Mouse (Mus musculus) lung, adult 18-20 months (tissue): ENCODE measurements around the gene Eef1g.

ENCODE experiments used
- DNase-seq, 2 experiments: peaks; one replicate each; pipeline ENCODE4 v3.0.0; 2022; ENCODE audit warnings: mixed read lengths in 2 of 2

The Eef1g gene

DNA sequence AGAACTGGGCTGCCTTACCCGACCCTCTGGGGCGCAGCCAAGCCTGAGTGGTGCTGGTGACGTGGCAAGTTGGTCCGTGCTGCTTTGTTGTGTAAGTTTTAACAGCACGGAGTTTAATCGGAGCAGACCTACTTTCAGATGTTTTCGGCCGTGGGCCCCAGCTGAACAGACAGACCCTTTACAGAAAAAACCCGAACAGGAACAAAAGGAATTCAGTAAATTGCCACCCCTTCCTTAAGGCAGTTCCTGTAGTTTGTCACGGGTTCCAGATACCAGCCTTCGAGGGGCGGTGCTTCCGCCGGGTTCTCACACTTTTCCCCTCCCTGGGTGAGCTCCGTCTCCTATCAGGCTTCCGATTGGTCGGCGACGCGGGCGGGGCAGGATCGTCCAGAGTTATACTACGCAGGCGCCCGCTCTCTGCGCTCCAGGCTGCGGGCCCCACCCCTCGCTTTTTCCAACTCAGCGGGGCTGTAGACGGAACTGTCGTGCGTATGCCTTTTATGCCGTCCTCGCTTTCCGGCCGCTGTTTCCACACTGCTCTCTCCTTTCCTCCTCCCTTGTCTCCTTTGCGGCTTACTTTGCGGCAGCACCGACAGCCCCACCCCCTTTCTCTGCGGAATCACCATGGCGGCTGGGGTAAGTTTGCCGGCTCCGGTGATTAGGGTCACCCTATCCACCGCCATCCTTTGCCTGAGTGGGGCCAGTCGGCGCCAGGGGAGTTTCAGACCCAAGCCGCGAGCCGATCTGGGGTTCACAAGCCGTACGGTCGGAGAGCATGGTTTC, at the start of gene Eef1g:
TSS of gene Eef1g (plus strand) at position 452 of the 783 bp plus-strand sequence.
- peak; percentile 100 for DNase-seq

DNA sequence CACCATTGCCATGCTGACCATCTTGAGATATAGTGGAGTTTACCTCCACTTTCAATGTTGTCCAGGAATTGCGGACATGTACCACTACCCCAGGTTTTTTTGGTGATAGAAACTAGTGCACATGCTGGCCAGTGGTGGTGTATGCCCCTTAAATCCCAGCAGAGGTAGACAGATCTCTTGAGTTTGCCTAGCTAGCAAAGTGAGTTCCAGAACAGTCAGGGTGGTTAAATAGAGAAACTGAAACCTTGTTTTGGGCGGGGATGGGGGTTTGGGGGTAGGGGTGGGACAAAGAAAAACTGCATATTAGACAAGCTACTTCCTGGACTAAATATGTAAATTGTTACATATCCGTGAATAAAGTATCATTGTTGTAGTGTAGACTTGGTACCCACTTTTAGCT, 47.8 kb upstream of the Eef1g start:
- no peak for DNase-seq

DNA sequence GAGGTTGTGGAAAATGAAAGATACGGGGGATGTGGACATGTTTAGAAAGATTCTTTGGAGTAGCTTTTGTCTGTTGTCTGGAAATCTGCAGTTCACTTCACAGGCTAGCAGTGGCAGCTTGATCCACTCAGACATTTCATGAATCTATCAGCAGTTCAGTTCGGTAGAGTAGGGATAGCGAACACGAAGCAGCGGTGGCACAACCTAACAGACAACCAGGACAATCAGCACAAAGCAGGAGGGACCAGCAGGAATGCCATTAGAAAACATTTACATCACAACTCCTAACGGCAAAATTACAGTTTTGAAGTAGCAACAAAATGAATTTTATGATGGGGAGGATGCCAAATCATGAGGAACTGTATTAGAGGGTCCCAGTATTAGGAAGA, 47.2 kb upstream of the Eef1g start:
- no peak for DNase-seq

DNA sequence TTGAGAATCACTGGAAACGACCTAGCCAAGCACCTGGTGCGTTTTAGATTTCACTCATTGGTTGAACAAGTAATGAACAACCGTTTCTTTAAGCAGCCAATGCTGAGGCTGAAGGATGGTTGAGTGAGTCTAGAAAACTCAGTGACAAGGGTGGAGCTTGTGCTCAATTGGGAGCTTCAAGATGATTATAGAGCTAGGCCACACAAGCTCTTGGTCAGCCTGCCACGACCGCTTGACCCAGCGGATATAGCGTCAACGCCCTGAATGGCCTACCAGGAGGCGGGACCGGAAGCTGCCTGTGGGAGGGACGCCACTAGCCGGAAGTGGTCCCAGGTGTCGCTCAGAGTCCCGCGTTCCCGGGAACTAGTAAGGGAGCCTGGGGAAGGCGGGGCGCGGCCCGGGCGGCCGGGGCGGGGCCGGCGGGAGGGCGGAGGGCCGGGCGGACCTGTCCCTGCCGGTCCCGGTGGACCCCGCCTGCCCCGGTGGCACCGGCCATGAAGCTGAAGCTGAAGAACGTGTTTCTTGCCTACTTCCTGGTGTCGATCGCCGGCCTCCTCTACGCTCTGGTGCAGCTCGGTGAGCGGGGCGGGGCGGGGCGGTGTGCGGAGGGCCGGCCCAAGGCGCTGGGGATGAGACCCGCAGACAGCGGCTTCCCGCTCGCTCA, 46.6 kb upstream of the Eef1g start, which contains the start of gene B3gat3:
TSS of gene B3gat3 (plus strand) at position 302 of the 664 bp plus-strand sequence.
- peak; percentile 96 to 98 for DNase-seq

DNA sequence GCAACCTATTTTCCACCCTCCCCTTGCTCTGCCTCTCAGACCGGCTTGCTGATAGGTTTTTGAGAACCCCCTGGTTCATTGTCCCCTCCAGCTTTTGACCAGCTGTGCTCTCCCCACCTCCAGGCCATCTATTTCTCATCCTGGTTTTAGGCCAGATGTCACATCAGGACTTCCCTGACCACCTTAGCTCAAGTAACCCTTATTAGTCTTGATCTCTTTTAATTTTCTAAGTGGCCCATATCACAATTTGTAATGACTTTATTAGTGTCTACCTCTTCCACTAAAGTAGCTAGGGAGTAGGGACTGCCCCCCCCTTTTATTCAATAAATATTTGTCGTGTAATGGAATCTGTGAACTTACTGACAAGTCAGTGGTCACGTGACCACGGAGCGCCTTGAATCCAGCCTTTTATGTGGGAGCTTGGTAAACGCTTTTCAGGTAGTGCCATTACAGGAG, 46.0 kb upstream of the Eef1g start:
- DNase-seq = peak in 1 of 2 experiments; percentile 51

DNA sequence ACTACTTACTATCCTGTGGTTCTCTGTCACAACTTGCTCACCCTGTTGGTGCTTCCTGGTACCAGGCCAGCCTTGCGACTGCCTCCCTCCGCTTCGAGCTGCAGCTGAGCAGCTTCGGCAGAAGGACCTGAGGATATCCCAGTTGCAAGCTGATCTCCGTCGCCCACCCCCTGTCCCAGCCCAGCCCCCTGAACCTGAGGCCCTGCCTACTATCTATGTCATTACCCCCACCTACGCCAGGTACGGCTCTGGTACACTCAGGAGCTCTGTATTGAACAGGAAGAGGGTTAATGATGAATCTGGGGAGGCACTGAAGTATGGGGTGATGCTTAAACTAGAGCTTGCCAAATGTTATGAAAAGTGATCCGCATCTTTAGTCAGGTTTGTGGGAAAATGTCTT, 45.1 kb upstream of the Eef1g start:
- DNase-seq = no peak

DNA sequence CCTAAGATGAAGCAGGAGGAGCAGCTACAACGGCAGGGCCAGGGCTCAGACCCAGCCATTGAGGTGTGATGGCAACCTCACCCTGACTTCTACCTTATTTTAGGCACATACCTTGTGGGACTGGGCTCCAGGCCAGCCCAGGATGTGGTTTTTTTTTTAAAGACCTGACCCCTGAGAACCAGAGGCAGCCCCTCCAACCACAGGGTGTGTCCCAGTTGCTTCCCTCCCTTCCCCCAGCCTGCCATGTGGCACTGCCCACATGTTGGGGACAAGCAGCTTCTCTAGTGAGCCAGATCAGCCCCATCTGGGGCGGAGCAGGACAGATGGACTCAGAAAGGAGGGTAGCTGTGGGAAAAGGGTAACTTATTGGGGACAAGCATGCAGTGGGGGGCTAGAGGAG, 40.1 kb upstream of the Eef1g start:
- no peak for DNase-seq

DNA sequence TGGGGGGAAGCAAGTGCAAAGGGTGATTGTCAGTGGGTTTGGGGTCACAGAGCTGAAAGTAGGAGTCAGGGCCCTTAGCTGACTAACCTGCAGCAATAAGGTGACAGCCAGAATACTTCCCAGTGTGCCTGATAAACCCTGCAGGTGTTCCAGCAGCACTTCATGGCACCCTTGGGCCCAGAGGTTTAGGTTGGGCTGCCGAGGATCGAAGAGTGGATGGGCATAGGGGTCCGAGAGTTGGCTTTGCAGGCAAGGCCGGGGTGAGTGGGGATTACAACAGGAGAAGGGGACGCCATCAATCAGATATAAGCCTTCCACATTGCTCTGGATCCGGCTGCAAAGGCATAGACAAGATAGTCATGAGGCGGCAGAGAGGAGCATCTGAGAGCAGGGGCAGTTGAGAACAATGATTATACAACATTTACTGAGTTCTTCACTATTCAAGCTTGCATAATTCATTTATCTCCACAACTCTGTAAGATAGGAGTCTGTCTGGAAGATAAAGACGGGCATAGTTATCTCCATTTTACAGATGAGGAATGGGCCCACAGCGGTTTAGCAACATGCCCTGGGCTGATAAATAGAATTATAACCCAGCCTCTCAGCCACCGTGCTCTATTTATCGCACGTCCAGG, 38.8 kb upstream of the Eef1g start:
- DNase-seq = no peak

DNA sequence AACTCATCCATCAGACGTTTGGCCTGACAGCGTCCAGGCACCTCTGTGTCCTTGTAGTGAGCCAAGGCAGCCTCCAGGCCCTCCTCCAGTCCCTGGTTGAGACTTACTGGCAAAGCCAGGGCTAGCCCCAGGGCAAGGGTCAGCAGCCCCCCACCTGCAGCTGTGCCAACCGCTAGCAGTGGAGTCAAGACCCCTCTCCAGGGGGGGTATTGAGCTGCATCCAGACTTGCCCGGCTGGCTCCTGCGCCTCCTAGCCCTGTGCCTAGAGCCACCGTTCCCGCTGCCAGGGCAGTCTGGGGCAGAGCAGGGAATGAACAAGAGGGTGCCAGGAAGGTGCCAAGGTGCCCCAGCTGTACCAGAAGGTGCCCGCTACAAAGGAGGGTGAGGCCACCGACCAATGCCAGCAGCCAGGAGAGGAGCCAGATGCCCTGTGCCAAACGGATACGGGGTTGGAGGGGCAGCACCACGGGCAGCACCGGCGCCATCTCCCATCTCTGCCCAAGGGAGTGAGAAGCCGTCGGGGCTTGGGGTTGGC, 38.1 kb upstream of the Eef1g start:
- DNase-seq = no peak

DNA sequence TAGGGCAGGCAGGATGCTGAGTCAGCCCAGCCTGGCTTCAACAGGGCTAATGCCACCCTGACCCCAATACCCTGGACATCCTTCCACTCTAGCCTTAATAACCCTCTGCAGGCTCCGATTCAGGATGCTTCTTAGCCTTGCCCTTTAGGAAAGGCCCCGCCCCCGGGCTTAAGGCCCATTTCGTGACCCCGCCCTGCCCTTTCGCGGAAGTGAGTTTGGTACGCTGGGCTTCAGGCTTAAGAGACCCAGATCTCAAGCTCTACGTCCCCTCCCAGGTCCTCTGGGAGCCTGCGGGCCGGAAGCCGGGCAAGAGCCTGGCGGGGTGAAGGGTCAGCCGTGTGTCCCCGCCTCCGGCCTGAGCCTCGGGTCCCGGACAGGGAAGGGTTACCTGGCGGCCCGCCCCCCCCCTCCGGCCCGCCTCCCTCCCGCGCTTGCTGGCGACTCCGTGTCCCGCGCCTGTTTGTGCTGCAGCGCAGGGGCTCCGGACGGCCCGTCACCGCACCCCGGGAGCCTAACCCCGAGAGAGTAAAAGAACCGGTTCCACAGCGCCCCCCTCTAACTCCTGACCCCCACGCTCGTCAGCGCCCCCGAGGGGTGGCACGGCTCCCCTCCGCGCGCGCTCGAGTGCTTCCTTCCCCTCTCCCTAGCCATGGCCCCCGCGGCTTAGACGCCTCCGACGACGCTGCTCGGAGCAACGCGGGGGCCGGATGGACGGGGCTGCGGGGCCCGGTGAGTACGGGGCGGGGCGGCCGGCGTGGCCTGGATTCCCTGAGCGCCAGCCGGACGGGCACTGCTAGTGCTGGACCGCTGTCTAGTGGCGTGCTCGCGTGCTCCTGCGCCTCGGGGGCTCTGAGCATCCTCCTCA, 37.4 kb upstream of the Eef1g start, which contains the start of the genes Rom1 and Eml3:
TSS of gene Rom1 (minus strand) at position 133 of the 865 bp plus-strand sequence.
TSS of gene Eml3 (plus strand) at position 329 of the 865 bp plus-strand sequence.
- DNase-seq = peak; percentile 94 to 95

DNA sequence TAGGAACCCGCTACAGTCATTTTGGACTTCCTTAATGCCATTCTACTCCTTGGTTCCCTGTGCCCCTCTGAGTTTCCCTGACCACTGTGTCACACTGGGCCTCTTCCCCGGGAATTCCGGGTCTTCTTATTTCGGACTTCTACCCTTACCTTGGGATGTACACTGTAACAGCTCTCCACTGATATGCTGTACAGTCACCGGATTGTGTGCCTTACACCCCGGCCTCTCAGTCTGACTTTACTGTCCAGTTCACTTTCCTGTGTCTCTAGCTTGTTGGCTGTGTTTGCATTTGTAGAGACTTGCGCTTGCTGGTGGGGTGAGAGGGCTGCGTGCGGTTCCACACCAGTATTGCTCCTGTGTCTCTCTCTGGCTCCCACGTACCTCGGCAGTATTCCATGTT, 36.7 kb upstream of the Eef1g start:
- DNase-seq = no peak

DNA sequence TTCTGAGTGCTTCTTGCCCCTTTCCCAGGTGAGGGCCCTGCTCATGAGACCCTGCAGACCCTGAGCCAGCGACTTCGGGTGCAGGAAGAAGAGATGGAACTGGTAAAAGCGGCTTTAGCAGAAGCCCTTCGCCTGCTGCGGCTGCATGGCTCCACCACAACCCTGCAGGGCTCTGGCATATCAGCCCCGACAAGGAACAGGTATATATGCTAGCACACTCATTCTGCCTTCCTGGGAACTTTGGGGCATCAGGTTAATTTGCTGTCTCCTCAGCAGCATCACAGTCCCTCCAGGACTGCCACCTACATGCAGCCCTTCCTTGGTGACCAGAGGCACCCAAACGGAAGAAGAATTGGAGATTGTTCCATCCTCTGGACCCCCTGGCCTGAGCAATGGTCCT, 36.1 kb upstream of the Eef1g start:
- no peak for DNase-seq

DNA sequence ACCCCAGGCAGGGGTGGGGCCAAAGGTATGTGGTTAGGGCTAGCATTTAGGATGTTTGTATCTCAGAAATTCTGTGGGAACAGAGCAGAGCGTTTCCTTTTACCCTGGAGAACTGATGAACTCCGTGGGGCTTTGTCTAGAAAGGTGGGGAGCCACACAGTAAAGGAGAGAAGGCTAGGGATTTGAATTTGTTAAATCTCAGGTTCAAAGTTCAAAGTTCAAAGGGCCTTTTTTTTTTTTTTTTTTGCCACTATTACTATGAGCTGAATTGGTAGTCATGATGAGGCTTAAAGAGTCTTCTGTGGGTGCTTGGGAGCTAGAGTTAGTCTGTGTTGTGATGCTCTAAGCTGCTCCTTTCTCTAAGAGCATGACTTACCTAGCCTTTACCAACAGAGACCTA, 30.1 kb upstream of the Eef1g start:
- no peak for DNase-seq

DNA sequence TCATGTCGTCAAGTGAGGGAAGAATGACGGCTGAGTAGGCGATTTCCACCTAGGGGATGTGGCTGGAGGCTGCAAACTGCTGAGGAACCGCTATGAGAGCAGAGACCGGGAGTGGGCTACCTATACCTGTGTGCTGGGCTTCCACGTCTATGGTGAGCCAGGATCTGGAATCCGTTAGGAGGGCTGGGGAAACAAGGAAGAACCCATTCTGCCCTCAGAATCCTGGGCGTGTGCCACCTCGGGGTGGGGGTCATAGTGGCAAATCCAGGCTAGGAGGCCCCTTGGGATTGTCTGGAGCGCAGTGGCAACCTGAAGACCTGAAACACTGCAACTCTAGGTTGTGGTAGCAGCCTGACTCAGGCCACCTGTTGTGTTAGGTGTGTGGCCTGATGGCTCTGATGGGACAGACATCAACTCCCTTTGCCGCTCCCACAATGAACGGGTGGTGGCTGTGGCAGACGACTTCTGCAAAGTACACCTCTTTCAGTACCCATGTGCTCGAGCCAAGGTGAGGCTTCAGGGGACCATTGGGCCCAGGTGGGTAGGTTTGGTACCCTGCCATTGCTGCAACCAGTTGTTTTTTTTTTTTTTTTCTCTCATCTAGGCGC, 26.2 kb upstream of the Eef1g start:
- no peak for DNase-seq

DNA sequence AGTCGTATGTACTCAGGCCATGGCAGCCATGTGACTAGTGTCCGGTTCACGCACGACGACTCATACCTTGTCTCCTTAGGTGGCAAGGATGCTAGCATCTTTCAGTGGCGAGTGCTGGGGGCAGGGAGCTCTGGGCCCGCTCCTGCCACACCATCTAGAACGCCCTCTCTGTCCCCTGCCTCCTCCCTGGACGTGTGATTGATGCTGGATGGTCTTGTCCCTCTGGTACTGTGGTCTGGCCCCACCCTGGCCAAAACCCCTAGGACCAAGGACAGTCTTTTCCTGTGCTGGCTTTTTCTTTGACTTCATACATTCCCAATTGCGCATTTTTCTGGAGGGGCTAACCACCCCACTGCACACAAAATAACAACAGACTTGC, 25.7 kb upstream of the Eef1g start:
- DNase-seq = no peak

DNA sequence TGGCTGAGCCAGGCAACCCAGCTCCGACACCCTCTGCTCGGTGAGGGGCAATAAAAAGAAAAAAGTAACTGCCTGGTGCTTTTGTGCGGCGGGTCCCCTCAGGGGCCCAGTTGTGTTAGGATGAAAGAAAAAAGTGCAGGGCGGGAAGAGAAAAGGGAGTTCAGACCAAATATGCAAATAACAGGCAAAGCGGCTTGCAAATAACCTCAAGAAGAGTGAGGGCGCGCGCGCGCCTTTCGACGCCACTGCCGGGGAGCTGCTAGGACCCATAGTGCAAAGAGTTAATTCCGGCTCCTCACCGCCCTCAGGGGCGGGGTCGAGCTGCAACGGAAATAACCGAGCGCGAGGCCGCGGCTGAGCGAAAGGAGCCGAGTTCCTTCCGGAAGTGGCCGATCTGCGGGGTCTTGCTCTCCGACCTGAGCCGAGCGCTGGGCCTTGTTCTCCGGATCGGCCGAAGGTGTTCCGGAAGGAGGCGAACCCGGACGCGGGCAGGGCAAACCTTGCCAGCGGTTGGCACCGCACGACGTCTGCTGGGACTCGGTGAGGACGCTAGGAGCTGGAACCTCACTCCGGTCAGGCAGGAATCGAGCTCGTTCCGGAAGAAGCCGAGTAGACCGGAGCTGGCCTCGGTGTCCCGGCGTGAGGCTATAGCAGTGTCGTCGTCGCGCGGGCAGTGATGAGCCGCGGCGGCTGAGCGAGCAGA, 25.2 kb upstream of the Eef1g start, which contains the start of gene Mta2:
TSS of gene Mta2 (plus strand) at position 361 of the 703 bp plus-strand sequence.
- DNase-seq = peak; percentile 93 to 96

DNA sequence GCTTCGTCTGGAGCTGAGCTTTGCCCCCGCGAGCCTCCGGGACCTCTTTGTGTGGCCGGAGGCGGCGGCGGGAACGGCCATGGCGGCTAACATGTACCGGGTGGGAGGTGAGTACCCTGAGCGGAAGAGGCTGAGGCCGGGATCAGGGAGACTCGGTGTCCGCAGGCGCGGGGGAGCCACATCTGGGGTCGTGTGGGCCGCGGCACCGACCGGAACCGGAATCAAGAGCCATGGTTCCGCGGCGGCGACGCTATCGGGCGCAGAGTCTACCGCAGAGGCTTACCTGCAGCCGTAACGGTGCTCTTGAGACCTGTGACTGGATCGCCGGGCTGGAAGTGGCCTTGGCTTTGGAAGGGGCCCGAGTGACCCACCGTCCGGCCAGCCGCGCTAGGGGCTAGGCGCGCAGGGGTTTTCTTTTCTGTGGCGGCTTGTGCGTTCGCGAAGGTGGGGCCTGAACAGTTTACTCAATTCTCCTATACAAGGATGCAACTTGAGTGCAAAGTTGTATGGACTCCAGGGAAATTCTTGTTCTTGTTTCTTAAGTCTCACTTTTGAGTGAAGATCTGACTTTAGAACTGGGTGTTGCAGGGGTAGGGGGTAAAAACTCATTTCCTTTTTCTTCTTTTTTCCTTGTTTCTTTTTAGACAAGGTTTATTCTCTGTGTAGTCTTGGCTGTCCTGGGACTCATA, 24.4 kb upstream of the Eef1g start:
- DNase-seq = peak in 1 of 2 experiments; percentile 59

DNA sequence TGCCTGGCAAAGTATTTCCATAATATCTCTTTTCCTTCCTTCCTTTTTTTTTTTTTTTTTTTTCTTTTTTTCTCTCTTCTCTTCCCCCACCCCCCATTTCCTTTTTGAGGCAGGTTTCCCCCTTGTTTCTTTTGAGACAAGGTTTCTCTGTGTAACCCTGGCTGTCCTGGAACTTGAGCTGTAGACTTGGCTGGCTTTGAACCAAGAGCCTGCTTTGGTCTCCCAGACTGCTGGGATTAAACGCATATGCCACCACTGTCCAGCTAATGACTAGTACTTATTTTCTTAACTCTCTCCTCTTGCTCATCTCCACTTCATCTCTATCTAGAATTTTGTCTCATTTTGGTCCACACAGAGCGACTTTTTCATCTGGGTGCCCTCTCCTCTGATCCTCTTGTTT, 23.8 kb upstream of the Eef1g start:
- no peak for DNase-seq

DNA sequence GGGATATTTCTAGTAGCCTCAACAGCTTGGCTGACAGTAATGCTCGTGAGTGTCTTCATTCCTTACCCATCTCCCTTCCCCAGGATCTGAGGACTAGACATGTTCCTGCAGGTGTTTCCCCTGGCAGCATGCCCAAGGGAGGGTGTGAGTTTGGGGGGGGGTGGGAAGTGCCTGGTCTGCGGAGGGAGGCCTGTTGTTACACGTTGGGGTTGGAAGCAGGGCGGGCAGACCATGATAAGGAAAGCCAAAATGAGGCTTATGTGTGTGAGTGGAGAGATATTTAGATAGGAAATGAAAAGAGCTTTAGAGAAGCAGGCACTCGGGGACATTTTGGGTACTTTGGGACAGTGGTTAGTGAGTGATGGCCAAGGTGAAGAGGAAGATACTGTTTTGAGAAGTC, 22.8 kb upstream of the Eef1g start:
- no peak for DNase-seq

DNA sequence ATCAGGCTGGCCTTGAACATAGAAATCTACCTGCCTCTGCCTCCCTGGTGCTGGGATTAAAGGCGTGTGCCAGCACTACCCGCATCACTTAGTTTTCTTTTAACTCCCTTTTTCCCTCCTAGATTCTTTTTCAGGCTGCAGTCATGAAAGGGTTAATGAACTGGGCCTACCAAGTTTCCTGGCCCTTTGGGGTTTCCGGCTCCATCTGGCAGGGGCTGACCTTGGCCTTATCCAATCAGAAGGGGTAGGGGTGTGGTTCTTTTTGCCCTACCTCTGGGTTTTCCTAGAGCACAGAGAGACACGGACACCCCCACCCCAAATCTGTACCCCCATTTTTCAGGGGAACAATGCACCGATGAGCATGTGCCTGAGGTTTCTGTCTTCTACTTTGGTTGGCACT, 22.1 kb upstream of the Eef1g start:
- peak; percentile 67 to 71 for DNase-seq

DNA sequence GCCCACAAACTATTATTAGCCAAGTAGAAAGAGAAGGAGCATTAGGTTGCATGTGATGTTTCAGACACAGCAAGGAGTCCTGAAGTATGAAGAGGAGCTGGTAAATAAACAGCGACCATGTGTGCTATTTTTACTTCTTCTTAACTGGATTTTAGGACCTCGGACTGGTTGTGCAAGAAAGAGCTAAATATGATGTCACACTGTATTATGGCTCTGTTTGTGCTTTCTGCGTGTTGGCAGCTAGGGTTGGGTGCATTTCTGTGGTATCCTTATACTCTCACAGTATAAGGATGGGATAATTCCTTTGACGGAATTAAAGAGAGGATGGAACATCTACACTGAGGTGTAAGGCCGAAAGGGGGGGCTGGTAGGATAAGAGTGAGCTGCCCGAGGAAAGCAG, 21.6 kb upstream of the Eef1g start:
- no peak for DNase-seq
